Mouse (Mus musculus) cerebellum, postnatal 36 days (tissue): ENCODE results near the gene Rabgap1l.
"Not testable (repeated sequence)": the region's sequence is repeated elsewhere in the genome, so short reads cannot be mapped to it uniquely, and the experiment has no call there.

Experiments used
- DNase-seq, 2 experiments: peaks; one replicate each; pipeline ENCODE4 v3.0.0; 2021 to 2022; ENCODE audit warnings: mixed read lengths in 2 of 2

Rabgap1l gene

DNA sequence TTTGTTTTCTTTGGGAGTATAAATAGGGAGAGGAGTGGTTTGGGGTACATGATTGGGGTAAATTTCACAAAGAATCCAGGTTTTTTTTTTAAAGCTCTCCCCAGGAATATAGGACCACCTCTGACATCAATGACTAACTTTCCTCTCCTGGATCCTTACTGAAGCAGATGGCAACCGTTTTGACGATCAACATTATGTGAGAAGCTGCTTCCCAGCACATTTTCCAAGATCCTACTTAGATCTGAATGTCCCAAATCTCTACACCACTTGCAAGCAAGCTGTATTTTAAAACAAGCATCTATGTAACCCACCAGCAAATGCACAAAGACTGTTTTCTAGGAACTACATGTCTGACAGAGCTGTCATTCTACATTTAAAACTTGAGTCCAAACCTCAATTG, 311.4 kb downstream of the Rabgap1l start:
- DNase-seq: no peak

GRCm38 (mm10) chr1:160467443-160467842, 325.6 kb downstream of the Rabgap1l start:
- DNase-seq: no peak

- no peak for DNase-seq
Measured at GRCm38 (mm10) chr1:160465186-160465585, 327.8 kb downstream of the Rabgap1l start.

DNA sequence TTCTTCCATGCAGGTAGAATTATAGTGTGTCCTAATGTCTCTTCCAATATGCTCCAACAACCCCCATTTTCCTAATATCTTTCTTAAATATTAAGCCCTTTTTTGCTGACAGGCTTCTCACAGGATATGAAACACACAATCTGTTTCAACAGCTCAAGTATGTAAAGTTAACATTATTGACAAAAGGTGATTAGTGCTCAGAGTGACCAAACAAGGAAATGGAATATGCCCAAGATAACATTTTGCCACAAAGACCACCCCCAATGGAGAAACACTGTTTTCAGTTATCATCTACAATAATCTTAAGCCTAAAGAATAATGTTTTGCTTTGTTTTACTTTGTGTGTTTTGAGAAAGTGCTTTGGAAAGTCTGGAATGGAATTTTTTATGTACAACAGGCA, 328.9 kb downstream of the Rabgap1l start:
- DNase-seq: no peak

GRCm38 (mm10) chr1:160460346-160460745, 332.7 kb downstream of the Rabgap1l start:
- DNase-seq: no peak

DNA sequence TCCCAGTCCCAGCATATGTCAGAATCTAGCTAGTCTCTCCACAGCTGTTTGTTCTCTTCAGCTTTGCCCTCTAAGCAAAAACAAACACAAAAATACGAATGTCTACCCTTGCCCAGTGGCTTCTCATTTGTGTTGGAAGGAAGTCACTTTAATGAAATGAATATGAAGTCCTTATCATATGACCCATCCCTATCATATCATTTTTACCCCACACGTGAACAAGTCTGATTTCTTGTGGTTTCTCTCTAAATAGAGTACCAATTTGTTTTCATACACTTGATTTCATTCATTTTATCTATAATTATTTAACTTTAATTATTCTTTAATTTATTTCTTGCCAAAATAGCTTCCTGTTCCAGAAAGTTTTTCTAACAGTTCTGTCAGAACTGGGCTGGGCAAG, 341.3 kb downstream of the Rabgap1l start:
- no peak for DNase-seq

- DNase-seq: no peak
Measured at GRCm38 (mm10) chr1:160448681-160449080, 344.3 kb downstream of the Rabgap1l start.

DNA sequence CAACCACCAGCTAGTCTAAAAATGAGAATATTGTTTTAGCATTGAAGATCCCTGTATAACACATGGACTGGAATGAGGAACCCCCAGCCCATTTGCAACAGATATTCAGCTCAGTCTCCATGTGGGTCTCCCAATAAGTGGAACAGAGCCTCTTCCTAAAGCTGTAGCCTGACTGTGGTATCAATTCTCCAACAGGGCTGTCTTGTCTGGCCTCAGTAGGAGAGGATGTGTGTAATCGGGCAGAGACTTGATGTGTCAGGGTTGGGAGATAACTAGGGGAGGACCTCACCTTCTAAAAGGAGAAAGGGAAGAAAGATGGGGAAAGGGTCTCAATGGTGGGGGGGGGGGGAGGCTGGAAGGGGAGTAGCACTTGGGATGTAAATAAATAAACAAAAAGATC, 346.2 kb downstream of the Rabgap1l start:
- no peak for DNase-seq

DNA sequence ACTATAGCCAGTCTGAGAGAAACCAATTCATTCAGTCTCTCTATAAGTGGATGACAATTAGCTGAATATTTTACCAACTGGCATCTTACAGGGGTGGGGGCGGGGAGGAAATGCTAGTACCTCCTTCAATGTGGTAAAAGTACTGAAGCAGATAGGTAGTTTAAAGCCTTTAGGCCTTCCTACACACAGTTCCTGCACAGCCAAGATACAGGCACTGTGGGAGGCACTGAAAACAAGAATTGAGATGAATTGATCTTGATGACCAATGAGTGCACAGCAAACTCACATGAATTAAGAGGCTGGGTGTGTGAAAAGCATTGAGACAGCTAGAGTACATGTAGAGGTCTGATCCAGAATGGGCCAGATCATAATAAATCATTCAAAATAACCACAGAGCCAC, 349.5 kb downstream of the Rabgap1l start:
- no peak for DNase-seq

- no peak for DNase-seq
Measured at GRCm38 (mm10) chr1:160441679-160442078, 351.3 kb downstream of the Rabgap1l start.

DNA sequence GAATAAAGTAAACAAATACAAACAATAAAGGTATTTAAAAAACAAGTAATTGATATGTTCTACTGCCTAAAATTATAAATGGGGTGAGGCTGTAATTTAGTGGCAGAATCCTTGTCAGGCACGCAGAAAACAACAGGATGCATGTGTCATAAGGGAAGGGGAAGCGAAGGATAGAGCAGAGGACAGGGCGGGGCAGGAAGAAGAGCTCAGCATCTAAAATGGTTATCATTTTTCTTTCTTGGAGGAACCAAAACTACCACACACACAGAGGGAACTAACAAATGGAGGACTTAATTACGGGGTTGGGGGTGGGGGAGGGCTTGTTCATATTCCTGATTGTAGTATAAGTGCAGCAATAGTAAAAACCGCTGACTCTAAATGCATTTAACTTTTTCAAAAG, 351.9 kb downstream of the Rabgap1l start:
- DNase-seq: no peak

DNA sequence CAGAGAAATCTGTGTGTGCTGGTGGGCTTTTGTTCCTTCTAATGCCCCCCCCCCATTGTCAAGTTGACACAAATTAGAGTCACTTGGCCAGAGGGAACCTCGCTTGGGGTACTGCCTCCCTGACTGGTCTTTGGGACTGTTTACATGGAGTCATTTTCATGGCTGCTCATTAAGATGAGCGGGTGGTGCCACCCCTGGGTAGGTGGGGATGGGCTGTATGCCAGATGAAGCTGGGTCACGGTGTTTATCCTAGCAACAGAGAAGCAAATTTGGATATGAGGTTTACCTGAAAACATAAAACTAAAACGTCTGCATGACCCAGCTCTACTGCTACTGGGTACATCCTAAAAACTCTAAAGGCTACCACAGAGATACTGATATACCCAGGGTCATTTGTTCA, 354.2 kb downstream of the Rabgap1l start:
- DNase-seq: no peak

DNA sequence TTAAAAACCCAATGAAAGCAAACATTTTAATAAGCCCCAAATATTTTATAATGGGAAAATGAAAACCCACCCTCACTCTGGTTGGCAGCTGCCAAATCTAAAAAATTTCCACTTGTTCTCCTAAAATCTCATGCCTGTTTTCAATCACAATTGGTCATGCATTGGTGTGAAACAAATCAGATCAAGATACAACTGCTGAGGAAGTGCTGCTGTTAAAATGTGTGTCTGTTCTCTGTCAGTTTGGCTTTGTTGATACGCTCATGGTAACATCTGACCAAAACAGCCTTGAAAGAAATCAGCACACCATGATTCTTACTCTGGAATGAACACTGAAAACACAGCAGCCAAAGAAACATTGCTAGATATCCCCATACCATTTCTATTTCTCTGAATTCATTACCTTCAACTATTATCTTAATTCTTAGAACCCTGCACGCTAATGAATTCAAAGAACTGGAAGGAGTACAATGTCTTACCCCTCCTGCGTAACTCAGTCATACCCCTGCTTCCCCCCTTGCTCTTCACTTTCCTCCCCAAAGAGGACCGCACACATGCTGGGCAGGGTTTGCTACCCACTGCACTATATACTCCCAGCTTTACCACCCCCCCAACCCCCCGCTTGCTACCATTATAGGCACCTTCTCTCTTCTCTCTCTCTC, 375.7 kb downstream of the Rabgap1l start:
- DNase-seq: no peak

DNA sequence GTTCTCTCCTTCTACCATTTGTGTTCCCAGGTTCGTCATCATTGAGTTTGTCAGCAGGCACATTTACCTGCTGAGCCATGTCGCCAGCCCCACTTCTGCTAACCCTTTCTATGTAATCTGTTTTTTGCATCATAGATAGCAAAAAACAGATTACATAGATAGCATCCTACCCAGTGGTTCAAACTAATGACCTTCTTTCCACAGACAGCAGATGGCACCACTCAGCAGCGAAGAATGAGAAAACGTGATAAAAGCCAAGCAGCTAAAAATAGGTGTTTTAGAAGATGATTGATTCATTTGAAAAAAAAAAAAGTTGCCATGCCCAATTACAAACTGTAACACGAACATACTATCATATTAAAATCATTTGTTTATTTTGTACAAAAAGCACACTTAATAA, 382.2 kb downstream of the Rabgap1l start:
- DNase-seq: peak; percentile 25 to 60

DNA sequence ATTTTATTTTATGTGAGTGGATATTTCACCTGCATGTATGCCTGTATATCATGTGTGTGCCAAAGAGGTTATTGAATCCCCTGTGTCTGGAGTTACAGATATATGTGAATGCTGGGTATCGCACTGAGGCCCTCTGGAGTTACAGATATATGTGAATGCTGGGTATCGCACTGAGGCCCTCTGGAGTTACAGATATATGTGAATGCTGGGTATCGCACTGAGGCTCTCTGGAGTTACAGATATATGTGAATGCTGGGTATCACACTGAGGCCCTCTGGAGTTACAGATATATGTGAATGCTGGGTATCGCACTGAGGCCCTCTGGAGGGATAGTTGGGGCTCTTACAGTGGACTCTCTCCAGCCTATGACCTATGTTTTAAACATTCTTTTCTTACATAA, 383.3 kb downstream of the Rabgap1l start:
- not testable (repeated sequence) for DNase-seq

GRCm38 (mm10) chr1:160409123-160409522, 383.9 kb downstream of the Rabgap1l start:
- no peak for DNase-seq

- no peak for DNase-seq
Measured at GRCm38 (mm10) chr1:160408302-160408897, 384.6 kb downstream of the Rabgap1l start.

DNA sequence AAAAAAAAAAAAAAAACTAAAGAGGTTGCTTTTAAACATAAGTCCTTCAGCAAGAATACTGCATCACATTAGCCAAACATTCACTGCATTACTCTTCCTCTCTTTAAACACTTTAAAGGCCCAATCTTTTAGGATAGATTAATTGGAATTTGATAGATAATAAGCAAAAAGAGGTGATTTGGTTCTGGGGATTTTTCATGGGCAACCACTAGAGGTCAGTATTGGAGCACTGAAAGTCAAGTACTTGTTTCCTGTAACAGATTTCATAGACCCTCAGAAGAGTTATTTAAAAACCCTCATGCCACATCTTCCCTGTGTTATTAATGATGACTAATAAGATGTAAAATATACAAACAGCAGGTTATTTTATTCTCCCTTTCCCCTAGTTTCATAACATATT, 393.6 kb downstream of the Rabgap1l start:
- DNase-seq: peak; percentile 14 to 52

GRCm38 (mm10) chr1:160397037-160397436, 396.0 kb downstream of the Rabgap1l start:
- no peak for DNase-seq

DNA sequence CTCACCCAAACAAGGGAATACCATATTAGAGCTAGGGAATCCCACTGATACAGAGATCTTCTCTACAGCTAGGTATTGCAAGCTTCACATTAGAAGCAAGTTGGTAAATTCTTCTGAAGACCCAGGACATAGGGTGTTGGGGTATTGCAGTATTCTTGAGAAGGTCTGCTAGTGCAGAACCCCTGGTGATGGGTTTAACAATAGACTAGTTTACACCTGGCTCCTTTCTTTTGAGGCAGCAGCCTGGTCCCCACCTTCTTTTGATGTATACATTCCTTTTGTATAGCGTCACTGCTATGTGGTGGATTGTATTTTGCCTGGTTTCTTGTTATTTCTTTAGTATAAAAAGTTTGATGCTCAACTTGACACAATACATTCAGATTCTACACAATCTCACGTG, 405.6 kb downstream of the Rabgap1l start:
- no peak for DNase-seq

GRCm38 (mm10) chr1:160378367-160378766, 414.6 kb downstream of the Rabgap1l start:
- no peak for DNase-seq

GRCm38 (mm10) chr1:160377337-160378336, 415.4 kb downstream of the Rabgap1l start:
- DNase-seq: peak; percentile 51 to 53

- no peak for DNase-seq
Measured at GRCm38 (mm10) chr1:160374490-160374889, 418.5 kb downstream of the Rabgap1l start.

DNA sequence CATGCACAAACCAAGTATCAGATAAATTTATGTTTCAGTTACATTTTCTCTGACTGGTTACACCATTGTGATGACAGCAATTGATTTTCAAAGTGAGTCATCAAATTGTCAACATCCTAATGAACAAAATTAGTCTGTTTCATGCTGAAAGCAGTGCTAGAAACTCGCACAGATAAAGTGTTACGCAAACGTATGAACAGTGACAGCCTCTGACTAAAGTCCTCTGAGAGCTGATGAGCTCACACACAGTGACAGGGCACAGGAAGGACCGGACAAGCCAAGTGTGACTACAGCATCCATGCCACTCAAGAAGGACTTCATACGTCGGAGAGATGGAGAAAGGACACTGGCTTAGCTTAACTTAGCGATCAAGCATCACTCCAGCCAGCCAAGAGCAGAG, 419.7 kb downstream of the Rabgap1l start:
- no peak for DNase-seq
